Mouse (Mus musculus) small intestine, adult 2 months (tissue): ENCODE measurements at regions not wholly inside any gene's neighbourhood (a gene's known extent, or its start where the extent isn't known, plus 50 kb on each side); places are given as distances from the start of the nearest gene placed in this dataset.

Experiments
- CTCF ChIP-seq: fragments of 200-500 bp; IDR thresholded peaks from 2 replicates; pipeline ENCODE4 v1.5.1; 2012; ENCODE audit warnings: low read depth, mild to moderate bottlenecking, control low read depth, inconsistent platforms, low read length, moderate library complexity, mixed read lengths; ENCODE audit not compliant: insufficient replicate concordance, insufficient read length; ENCODE audit errors: extremely low read depth
- POLR2A ChIP-seq: fragments of 200-500 bp; IDR thresholded peaks from 2 replicates; pipeline ENCODE4 v1.6.1; 2012; ENCODE audit warnings: low read depth, mild to moderate bottlenecking, control low read depth, inconsistent platforms, low read length, moderate library complexity

DNA sequence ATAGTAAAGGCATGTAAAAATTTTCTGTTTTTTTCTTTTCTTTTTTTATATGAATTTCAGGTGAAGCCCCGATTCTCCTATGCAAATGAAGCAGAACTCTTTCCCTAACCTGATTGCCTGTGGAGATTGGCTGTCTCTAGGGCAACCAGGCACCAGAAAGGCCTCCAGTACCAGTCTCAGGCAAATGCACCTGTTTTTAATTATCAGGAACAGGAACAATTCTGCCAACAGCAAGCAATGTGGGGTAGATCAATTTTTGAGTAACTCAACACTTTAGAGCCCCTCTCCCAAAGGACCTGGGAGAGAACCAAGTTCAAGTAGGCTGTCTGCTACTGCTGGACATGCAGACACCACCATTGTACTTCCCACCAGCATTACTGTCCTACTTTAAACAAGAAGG, 310.6 kb downstream of the Fam84a start:
- TF ChIP-seq CTCF (no peak), POLR2A (no peak)
